Mouse (Mus musculus): ENCODE measurements around the gene Tmem236. TPM values are rescaled to one million over a fixed set of nuclear protein-coding genes. Genes with fewer than 3 reads are reported as not detected.
A peak's percentile ranks its signal among the peaks of the same experiment; 100 is the strongest.

Gene Tmem236
- not detected in 2 replicates for total RNA-seq (2017)

DNA sequence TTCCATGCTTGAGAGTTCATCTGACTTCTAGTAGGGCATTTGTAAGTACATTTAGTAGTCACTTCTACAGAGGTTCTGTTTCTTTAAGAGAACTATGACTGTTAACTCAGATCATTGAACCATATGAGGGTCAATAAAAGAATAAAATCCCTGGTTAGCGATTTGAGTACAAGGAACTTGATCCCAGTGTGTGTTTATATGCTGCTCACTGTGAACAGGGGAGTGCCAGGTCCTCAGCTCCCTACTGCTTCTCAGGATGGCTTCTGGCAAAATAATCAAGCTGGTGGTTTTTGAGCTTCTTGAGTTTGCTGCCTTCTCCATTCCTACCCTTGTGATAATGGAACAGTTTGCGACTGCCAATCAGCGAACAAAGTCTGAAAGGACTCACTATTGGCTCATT lies at the start of gene Tmem236:
Gene Tmem236, plus strand, starts transcription at position 190 of the 400 bp plus-strand sequence.
- no peak for ATAC-seq (replicated peaks in 1 of 2; ENCODE audit: insufficient read depth in 1 of 2, low FRiP score in 2 of 2, low TSS enrichment in 1 of 2, low read depth in 1 of 2, poor library complexity in 2 of 2, severe bottlenecking in 2 of 2)

DNA sequence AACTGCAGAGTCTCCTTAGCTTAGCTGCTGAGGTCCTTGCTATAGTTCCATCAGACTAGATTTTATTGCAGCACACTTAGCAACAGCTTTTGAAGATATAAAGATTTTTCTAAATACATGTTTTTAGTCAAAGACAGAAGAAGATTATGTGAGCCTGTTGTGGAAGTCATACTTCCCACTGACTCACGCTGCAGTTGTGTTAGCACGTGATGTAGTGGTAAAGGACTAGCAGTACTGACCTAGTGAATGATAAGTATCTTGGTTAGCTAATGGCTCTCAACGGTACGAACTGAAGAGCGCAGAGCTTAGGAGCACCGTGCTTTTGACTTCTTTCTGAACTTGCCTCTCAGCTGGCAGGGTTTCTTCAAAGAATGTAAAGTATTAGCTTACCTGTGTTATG lies 47.9 kb upstream of the Tmem236 start:
- ATAC-seq (replicated peaks in 1 of 2; ENCODE audit: insufficient read depth in 1 of 2, low FRiP score in 2 of 2, low TSS enrichment in 1 of 2, low read depth in 1 of 2, poor library complexity in 2 of 2, severe bottlenecking in 2 of 2): no peak

DNA sequence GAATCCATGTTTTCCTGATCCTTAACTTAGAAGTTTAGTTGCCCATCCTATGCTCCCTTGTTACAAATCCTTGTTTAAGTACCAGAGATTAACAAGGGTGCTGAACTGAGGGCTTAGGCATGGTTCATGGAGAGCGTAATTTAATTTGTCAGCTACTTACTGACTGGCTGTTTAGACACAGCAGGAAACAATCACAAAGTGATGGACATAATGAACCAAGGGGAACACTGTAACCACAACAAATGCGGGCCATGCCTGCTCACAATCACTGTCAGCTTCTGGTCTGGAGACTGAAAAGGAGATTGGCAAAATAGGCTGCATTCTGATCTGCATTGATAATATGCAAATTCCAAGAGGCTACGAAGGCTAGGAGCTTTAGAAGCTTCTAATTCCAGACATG lies 46.7 kb upstream of the Tmem236 start:
- ATAC-seq (replicated peaks in 1 of 2; ENCODE audit: insufficient read depth in 1 of 2, low FRiP score in 2 of 2, low TSS enrichment in 1 of 2, low read depth in 1 of 2, poor library complexity in 2 of 2, severe bottlenecking in 2 of 2): no peak

DNA sequence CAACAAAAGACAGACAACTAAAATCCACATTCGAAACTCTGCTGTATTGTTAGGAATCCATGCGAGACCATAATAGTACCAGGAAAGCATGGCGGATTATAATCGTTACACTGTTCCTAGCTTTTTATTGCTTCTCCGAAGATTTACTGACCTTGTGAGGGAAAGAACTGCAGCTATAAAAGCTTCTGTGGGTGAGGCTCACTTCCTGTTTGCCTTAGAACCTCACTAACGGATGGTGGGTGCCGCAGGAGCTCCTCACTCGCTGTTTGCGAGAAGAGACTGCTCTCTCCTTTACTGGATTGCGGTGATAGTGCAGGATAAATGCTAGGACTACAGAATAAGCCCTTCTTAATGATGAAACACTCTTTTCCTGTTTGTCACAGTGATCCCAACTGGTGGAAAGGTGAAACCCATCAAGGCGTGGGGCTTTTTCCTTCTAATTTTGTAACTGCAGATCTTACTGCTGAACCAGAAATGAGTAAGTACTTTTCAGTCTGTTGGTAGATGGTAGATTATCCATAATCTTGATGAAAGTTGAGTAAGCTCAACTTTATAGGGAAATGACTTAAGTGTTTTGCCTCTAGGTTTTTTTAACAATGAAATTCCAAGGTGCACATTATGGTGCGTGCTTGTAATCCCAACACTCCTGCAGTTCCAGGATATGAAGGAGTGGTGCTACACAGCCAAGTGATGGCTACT lies 43.5 kb upstream of the Tmem236 start:
- peak; percentile 80 to 86 for ATAC-seq (replicated peaks in 1 of 2; ENCODE audit: insufficient read depth in 1 of 2, low FRiP score in 2 of 2, low TSS enrichment in 1 of 2, low read depth in 1 of 2, poor library complexity in 2 of 2, severe bottlenecking in 2 of 2)

DNA sequence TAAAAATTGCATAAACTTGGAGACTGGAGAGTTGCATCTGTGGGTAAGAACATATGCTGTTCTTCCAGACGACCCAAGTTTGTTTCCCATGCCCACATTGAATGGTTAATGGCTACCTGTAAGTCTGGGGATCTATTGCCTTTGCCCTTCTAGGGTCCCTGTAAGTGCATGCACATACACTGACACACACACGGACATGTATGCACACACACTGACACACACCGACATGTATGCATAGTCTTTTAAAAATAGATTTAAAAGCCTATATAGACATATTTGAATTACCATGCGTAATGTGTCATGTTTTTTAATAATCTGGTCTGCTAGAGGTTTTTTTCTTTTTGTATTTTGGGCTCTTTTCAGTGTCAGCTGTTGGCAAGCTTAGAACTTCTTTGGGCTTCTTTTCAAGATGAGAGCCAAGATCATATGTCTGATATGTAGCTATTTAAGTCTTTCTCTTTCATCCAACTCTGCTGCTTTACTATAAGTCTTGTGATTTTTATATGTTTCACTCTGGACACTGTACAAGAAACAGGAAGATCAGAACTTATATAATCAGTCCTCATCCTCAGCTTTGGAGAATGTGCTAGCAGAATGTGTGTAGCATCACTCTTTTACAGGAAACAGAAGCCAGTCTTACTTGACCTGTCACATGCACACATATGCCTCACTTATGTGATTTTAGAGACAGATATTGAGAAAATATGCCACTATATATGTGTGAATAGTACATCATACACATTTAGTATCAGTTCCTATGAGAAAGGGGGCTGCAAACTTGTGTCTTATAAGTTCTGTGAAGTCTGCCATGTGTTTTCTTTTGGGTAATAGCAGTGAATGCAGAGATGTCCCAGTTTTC lies 41.6 kb upstream of the Tmem236 start:
- ATAC-seq (replicated peaks in 1 of 2; ENCODE audit: insufficient read depth in 1 of 2, low FRiP score in 2 of 2, low TSS enrichment in 1 of 2, low read depth in 1 of 2, poor library complexity in 2 of 2, severe bottlenecking in 2 of 2): no peak

DNA sequence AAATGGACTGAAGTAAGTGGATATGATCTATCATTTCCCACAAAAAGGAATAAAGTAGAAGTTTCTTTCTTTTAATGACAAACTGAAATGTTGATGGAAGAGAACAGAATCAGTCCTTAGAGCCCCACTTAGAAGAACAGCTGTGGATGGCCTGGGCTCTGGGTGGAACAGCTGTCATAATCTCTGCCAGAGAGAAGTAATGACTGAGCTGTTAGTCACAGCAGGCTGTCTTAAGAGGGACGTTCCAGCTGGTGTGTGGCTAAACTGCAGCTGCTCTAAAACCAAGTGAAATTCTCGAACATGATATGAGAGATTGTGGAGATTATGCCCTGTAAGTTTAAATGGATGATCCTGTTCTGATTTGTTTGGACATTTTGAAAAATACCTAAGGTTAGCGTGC lies 37.4 kb upstream of the Tmem236 start:
- no peak for ATAC-seq (replicated peaks in 1 of 2; ENCODE audit: insufficient read depth in 1 of 2, low FRiP score in 2 of 2, low TSS enrichment in 1 of 2, low read depth in 1 of 2, poor library complexity in 2 of 2, severe bottlenecking in 2 of 2)

DNA sequence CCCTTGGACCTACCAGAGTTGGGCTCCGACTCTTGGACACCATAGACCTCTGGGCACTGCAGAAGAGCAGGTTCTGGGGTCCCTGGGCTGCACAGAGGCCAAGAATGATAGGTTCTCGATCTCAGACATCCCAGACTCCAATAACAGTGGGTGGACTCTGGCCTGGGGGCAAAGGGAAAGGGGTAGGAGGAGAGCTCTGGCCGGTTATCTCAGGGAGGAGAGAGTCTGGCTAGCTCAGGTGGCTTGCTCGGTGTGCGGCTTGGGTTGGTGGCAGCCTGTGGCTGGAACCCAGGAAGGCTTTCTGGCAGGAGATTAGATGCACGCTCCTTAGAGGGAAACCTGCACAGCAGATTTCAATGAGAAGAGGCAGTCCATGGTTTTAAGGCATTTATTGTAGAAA lies 34.7 kb upstream of the Tmem236 start:
- ATAC-seq (replicated peaks in 1 of 2; ENCODE audit: insufficient read depth in 1 of 2, low FRiP score in 2 of 2, low TSS enrichment in 1 of 2, low read depth in 1 of 2, poor library complexity in 2 of 2, severe bottlenecking in 2 of 2): no peak

DNA sequence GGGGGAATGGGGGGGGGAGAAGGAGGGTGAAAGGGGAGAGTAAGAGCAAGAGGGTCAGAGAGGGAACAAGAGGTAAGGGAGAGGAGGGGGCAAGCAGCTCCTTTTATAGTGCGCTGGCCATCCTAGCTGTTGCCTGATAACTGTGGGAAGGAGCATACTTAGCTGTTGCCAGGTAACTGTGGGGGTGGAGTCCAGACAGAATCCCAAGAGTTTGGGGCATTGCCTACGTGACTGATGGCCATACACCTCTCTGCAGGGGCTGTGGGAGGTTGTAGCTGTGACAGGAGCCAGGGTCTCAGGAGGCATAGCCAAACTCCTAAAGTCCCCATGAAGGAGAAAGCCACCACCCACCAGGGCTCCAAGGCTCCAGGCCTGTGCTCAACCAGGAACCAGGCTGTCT lies 34.3 kb upstream of the Tmem236 start:
- no peak for ATAC-seq (replicated peaks in 1 of 2; ENCODE audit: insufficient read depth in 1 of 2, low FRiP score in 2 of 2, low TSS enrichment in 1 of 2, low read depth in 1 of 2, poor library complexity in 2 of 2, severe bottlenecking in 2 of 2)

DNA sequence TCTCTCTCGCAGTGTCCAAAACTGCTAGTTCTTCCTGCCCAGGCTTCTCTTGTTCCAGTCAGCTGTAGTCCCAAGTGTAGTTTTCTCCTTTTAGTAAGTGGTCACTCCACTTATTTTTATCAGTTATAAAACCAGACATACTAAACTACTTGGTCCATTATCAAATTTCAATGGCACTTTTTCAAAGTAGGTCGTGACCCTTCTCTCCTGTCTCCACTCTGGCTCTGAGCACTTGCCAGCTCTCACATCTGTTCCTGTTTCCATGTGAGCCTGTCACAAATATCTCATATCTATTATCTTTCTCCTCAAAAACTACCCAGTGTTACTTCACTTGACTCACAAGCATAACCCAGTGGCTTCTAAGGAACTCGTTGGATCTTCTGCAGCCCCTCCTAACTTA lies 29.0 kb upstream of the Tmem236 start:
- ATAC-seq (replicated peaks in 1 of 2; ENCODE audit: insufficient read depth in 1 of 2, low FRiP score in 2 of 2, low TSS enrichment in 1 of 2, low read depth in 1 of 2, poor library complexity in 2 of 2, severe bottlenecking in 2 of 2): no peak

DNA sequence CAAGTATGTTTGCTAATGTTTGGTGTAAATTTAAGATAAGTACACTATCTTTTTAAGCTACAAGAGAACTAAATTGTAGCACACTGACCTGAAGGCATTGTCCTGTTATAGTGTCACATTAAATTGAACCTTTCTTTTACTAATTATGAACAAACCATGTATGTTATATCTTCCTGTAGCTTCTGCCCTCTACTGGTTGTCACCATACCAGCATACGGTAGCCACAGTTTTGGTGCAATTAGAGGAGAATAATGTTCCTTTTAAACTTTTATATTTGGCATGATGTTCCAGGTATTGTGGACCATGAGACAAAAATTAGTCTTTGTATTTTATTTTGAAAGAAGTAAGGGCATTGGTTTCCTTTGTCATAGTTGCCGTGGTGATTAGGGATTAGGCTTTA lies 27.4 kb upstream of the Tmem236 start:
- ATAC-seq (replicated peaks in 1 of 2; ENCODE audit: insufficient read depth in 1 of 2, low FRiP score in 2 of 2, low TSS enrichment in 1 of 2, low read depth in 1 of 2, poor library complexity in 2 of 2, severe bottlenecking in 2 of 2): 0 out of 4 replicates have a peak, but pooled peaks have one; percentile 25 to 56

DNA sequence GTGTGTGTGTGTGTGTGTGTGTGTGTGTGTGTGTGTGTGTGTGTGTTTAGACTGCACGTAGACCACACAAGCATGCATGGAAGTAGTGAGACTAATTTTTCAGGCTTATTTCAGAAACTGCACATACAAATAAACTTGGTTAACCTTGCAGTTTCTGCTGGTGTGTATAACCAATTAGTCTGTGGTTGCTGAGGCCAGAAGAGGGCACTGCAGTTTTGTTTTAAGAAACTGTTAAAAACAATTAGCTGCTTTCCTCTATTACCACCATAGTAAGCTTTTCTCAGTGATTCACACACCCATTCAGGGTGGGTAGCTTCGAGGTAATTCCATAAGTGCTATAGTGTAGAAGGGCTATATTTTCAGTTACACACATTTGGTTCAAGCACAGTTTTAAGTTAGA lies 23.5 kb upstream of the Tmem236 start:
- ATAC-seq (replicated peaks in 1 of 2; ENCODE audit: insufficient read depth in 1 of 2, low FRiP score in 2 of 2, low TSS enrichment in 1 of 2, low read depth in 1 of 2, poor library complexity in 2 of 2, severe bottlenecking in 2 of 2): no peak

DNA sequence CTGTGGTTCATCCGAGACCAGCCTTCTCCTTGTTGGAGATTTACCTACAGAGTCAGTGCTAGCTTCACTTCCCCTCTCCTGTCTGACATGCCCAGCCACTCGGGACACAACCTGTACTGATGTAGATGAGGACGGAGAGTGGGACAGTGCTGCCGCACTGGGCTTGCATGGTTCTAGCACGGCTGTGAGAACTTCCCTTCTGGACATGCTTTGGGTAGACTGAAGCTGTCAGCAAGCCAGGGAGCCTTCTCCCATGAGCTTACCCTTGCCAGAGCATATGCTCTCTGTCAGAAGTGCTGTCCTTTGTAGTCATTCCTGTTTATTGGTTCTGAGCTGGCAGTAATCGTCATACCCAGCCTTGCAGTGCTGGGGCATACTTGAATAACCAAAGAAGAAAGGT lies 22.5 kb upstream of the Tmem236 start:
- no peak for ATAC-seq (replicated peaks in 1 of 2; ENCODE audit: insufficient read depth in 1 of 2, low FRiP score in 2 of 2, low TSS enrichment in 1 of 2, low read depth in 1 of 2, poor library complexity in 2 of 2, severe bottlenecking in 2 of 2)

DNA sequence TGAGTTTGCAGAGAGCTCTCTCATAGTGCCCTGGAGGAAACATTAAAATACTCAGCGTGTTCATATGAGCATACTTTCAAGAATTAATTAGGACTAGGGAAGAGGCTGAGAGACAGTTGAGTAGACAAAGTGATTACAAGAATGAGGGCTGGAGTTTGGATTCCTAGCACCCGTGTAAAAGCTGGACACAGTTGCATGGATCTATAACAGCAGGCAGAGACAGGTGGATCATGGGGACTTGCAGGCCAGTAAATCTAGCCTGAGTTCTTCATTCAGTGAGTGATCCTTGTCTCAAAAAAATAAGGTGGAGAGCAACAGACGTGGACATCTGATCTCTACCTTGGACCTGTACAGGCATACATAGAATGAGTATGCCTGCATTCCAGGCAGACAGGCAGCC lies 15.3 kb upstream of the Tmem236 start:
- no peak for ATAC-seq (replicated peaks in 1 of 2; ENCODE audit: insufficient read depth in 1 of 2, low FRiP score in 2 of 2, low TSS enrichment in 1 of 2, low read depth in 1 of 2, poor library complexity in 2 of 2, severe bottlenecking in 2 of 2)

DNA sequence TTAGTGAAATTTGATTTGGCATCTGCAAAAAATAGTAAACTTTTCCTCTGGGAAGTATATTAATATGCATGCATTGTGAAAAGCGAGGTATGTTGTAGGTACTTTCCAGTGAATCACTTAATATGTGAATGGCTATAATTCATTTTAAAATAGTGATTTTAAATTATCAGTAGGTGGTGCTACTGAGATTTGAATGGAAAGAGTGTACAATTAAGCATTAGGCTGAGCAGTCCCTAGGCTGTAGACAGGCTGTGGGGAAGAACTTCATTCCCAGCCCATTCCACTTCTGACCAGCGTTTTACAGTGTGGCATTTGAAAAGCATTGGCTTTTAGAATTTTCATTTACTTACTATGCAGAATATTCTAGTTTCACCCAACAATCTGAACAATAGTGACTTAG lies 14.6 kb upstream of the Tmem236 start:
- ATAC-seq (replicated peaks in 1 of 2; ENCODE audit: insufficient read depth in 1 of 2, low FRiP score in 2 of 2, low TSS enrichment in 1 of 2, low read depth in 1 of 2, poor library complexity in 2 of 2, severe bottlenecking in 2 of 2): no peak

DNA sequence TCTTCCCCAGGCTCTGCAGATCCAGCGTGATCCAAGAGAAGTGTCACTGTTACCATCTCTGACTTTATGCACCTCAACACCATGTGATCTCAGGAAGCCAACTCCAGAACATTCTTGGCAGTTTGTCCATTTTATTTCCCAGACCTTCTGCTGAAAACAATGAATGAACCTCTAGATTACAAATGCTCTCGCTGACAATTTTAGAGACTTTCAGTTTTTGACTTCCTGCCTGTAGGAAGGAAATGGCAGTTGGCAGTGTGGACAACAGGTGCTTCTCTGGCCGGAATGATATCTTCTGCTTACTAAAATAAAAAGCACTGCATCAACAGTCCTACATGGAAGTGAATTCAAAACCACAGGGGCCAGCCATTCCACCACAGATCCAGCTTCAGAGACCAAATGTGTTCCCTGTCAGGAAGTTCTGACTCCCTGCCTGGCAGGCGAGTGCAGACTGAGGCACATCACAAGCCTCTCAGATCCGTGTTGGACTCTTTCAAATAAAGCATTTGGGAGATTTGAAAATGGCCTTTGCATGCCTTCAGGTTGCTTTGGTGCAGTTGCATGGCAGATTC lies 9.8 kb upstream of the Tmem236 start:
- ATAC-seq (replicated peaks in 1 of 2; ENCODE audit: insufficient read depth in 1 of 2, low FRiP score in 2 of 2, low TSS enrichment in 1 of 2, low read depth in 1 of 2, poor library complexity in 2 of 2, severe bottlenecking in 2 of 2): peak; percentile 40 to 50; a peak in 3 of 4 replicates

DNA sequence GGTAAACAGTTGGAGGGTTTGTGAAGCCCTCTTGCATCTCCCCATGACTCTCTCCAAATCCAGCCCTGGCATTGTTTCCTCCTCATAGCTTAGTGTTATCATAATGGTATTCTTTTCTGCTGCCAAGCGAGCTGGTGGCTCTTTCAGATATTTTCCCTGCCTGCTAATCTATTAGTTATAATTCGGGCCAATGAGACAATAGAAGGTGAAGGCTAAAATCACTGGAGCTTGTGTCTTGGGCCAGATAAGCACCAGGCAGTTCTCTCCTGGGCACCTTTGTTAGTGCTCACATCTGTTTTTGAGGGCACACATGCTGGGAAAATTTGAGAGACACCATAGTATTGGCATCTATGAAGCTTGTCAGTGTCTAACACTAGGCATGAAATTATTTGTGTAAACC lies 9.3 kb upstream of the Tmem236 start:
- ATAC-seq (replicated peaks in 1 of 2; ENCODE audit: insufficient read depth in 1 of 2, low FRiP score in 2 of 2, low TSS enrichment in 1 of 2, low read depth in 1 of 2, poor library complexity in 2 of 2, severe bottlenecking in 2 of 2): no peak

DNA sequence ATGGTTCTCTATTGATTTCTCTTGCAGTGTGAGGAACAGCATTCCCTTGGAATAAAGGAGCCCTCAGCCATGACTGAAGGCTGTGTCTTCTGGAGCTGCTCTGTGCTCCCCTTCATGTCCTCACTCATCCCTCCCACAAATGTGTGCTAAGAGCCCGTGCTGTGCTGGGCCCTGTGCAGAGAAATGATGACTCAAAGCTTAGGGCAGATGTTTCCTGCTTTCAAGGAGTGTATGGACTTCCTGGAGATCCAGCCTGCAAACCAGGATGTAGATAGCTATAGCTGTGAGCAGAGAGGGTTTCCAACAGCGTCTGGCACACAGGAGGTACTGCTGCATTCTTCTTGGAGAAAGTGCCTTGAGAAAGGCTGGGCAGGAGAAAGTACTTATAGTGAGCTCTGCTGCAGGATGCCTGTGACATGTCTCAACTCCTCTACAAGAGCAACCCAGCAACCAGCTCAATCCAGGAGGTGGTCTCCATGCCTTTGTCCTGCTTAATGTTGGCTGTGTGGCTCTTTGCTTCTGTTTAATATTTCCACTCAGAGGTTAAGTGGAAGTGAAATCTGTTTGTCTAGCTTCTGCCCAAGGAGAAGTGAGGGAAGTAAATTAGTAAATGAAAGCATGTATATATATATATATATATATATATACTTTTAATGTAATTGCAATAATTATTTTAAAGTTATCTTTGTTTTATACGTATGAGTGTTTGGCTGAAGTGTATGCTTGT lies 8.5 kb upstream of the Tmem236 start:
- ATAC-seq (replicated peaks in 1 of 2; ENCODE audit: insufficient read depth in 1 of 2, low FRiP score in 2 of 2, low TSS enrichment in 1 of 2, low read depth in 1 of 2, poor library complexity in 2 of 2, severe bottlenecking in 2 of 2): peak; percentile 93 to 95

DNA sequence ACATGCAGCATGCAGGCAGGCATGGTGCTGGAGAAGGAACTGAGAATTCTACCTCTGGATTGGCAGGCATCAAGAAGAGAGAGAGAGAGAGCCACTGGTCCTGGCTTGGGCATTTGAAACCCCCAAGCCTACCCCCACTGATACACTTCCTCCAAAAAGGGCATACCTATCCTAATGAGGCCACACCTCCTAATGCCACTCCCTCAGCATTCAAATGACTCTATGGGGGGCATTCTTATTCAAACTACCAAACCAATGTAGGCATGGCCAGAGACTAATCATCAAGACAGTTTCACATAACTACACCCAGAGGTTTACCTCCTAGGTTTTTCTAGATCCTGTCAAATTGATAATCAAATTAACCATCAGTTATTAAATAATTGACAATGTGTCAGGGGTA lies 6.6 kb upstream of the Tmem236 start:
- ATAC-seq (replicated peaks in 1 of 2; ENCODE audit: insufficient read depth in 1 of 2, low FRiP score in 2 of 2, low TSS enrichment in 1 of 2, low read depth in 1 of 2, poor library complexity in 2 of 2, severe bottlenecking in 2 of 2): no peak
